13 mouse cellular contexts compared by ENCODE assay signal in the genomic region with DNA sequence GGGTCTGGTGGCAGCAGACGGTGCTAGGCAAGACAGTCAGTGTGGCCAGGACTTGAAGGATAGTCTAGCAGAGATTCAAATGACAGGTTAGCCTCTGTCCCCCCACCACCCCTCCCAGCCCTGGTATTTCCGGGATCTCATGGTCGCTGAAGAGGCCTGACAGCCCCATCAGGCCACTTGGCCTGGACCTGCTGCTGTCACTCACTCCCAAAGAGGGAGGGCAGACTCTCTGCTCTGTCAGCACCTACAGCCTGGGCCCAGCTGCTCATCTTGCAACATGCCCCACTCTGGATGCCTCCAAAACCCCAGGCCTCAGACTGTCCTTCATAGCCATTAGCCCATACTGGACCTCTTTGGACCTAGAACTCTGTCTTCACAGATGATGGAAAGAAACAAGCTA.
DNase-seq lines count a peak whose midpoint lies in the region; ATAC-seq lines count a peak whose summit lies in the region.
"Had no signal": no experiment of that assay in that cellular context is flagged by ENCODE, and none has a peak within 500 bp of the region (broad histone marks: within the 10 kb centered on the region; RNA-seq: fewer than 3 reads in every experiment).

No protein-coding gene starts in this region.

- 0 out of 2 replicates have a peak overlapping the region, but pooled peaks have one; percentile 23 for H3K27ac ChIP-seq in hindbrain, embryonic 10.5 days
- H3K27ac ChIP-seq in hindbrain, embryonic 11.5 days (ENCODE audit: low read depth, low read length): no peak overlapping the region
- peak overlapping the region; percentile 75 for H3K27ac ChIP-seq in embryonic facial prominence, embryonic 13.5 days
- H3K27ac ChIP-seq in heart, embryonic 13.5 days (replicated peaks): peak overlapping the region; percentile 59
- H3K27ac ChIP-seq in liver, embryonic 11.5 days (ENCODE audit: low read depth, low read length): no peak overlapping the region

- peaks cover 5% of the 10 kb centered on the region; the same call in 1 of the 2 replicates for H3K9me3 ChIP-seq in hindbrain, embryonic 10.5 days
- H3K9me3 ChIP-seq in hindbrain, embryonic 11.5 days (ENCODE audit: control insufficient read depth, low read length): no peaks in the 10 kb centered on the region
- peaks cover 6% of the 10 kb centered on the region; the same call in 1 of the 2 replicates for H3K9me3 ChIP-seq in embryonic facial prominence, embryonic 13.5 days
- peaks cover 6% of the 10 kb centered on the region; the same call in 1 of the 2 replicates for H3K9me3 ChIP-seq in heart, embryonic 13.5 days
- no peaks in the 10 kb centered on the region for H3K9me3 ChIP-seq in liver, embryonic 11.5 days (ENCODE audit: control insufficient read depth, low read length)

- H3K36me3 ChIP-seq in hindbrain, embryonic 10.5 days: no peaks in the 10 kb centered on the region
- H3K36me3 ChIP-seq in hindbrain, embryonic 11.5 days (ENCODE audit: control insufficient read depth, insufficient read depth, low read length): no peaks in the 10 kb centered on the region
- H3K36me3 ChIP-seq in embryonic facial prominence, embryonic 13.5 days: no peaks in the 10 kb centered on the region
- no peaks in the 10 kb centered on the region for H3K36me3 ChIP-seq in heart, embryonic 13.5 days
- H3K36me3 ChIP-seq in liver, embryonic 11.5 days (ENCODE audit: control insufficient read depth, insufficient read depth, low read length): no peaks in the 10 kb centered on the region

- no peak overlapping the region for H3K9ac ChIP-seq in hindbrain, embryonic 11.5 days (ENCODE audit: low read depth, low read length)
- no peak overlapping the region for H3K9ac ChIP-seq in embryonic facial prominence, embryonic 13.5 days
- H3K9ac ChIP-seq in heart, embryonic 13.5 days: no peak overlapping the region
- no peak overlapping the region for H3K9ac ChIP-seq in liver, embryonic 11.5 days (ENCODE audit: low read depth, low read length)

- no peak for DNase-seq in hindbrain, embryonic 10.5 days (ENCODE audit: low spot score)
- no peak for DNase-seq in hindbrain, embryonic 11.5 days (ENCODE audit: low spot score)
- DNase-seq in lung, postnatal 10 days: peak; percentile 69
- no peak for DNase-seq in liver, embryonic 11.5 days (ENCODE audit: low spot score)
- DNase-seq in cerebellum, adult 18-20 months: no peak
- DNase-seq: adrenal gland, postnatal 25 days; cerebellum, adult 11 months; left cerebral cortex, postnatal 4 days had no signal

- ATAC-seq in hindbrain, embryonic 11.5 days (ENCODE audit: low FRiP score): no peak
- ATAC-seq in embryonic facial prominence, embryonic 13.5 days (ENCODE audit: insufficient number of reproducible peaks, insufficient read depth, low FRiP score, low TSS enrichment, low read depth): no peak
- 0 out of 2 replicates have a peak, but pooled peaks have one; percentile 13 for ATAC-seq in heart, embryonic 13.5 days (ENCODE audit: extremely low read depth, insufficient number of reproducible peaks, low FRiP score, low TSS enrichment)
- ATAC-seq in liver, embryonic 11.5 days (replicated peaks; ENCODE audit: low FRiP score): no peak
- ATAC-seq in erythroid progenitor cell, adult 5-6 weeks (replicated peaks; ENCODE audit: low FRiP score, poor library complexity, severe bottlenecking): no peak
- ATAC-seq: Patski had no signal

- peaks cover 6% of the 10 kb centered on the region; the same call in 1 of the 2 replicates for H3K27me3 ChIP-seq in hindbrain, embryonic 10.5 days (ENCODE audit: insufficient read depth, poor library complexity, severe bottlenecking)
- H3K27me3 ChIP-seq in hindbrain, embryonic 11.5 days (ENCODE audit: control insufficient read depth, insufficient read depth, low read length): no peaks in the 10 kb centered on the region
- no peaks in the 10 kb centered on the region for H3K27me3 ChIP-seq in embryonic facial prominence, embryonic 13.5 days
- H3K27me3 ChIP-seq in heart, embryonic 13.5 days (replicated peaks): no peaks in the 10 kb centered on the region
- H3K27me3 ChIP-seq in liver, embryonic 11.5 days (replicated peaks; ENCODE audit: control insufficient read depth, insufficient read depth, low read length): no peaks in the 10 kb centered on the region; the same call in 1 of the 2 replicates
- H3K27me3 ChIP-seq: Patski had no signal

- WGBS in hindbrain, embryonic 10.5 days: 22% methylated on average over 3 of the region's 3 CpGs
- whole genome bisulfite sequencing in hindbrain, embryonic 11.5 days: 23% methylated on average over 3 of the region's 3 CpGs
- WGBS in embryonic facial prominence, embryonic 13.5 days: 23% methylated on average over 3 of the region's 3 CpGs
- WGBS in heart, embryonic 13.5 days: 17% methylated on average over 3 of the region's 3 CpGs
- 28% methylated on average over 3 of the region's 3 CpGs for WGBS in liver, embryonic 11.5 days

- no peak overlapping the region for H3K4me2 ChIP-seq in hindbrain, embryonic 11.5 days (replicated peaks; ENCODE audit: low read depth, low read length)
- H3K4me2 ChIP-seq in embryonic facial prominence, embryonic 13.5 days: no peak overlapping the region
- H3K4me2 ChIP-seq in heart, embryonic 13.5 days: no peak overlapping the region
- no peak overlapping the region for H3K4me2 ChIP-seq in liver, embryonic 11.5 days

- peaks cover 34% of the 10 kb centered on the region for H3K4me1 ChIP-seq in hindbrain, embryonic 10.5 days (replicated peaks)
- H3K4me1 ChIP-seq in hindbrain, embryonic 11.5 days (replicated peaks; ENCODE audit: control insufficient read depth, insufficient read depth, low read length): no peaks in the 10 kb centered on the region
- H3K4me1 ChIP-seq in embryonic facial prominence, embryonic 13.5 days: peaks cover 83% of the 10 kb centered on the region
- H3K4me1 ChIP-seq in heart, embryonic 13.5 days: peaks cover 48% of the 10 kb centered on the region
- H3K4me1 ChIP-seq in liver, embryonic 11.5 days (replicated peaks; ENCODE audit: control insufficient read depth, insufficient read depth, low read length): no peaks in the 10 kb centered on the region

- no peak overlapping the region for H3K4me3 ChIP-seq in hindbrain, embryonic 10.5 days
- H3K4me3 ChIP-seq in hindbrain, embryonic 11.5 days (ENCODE audit: low read depth, low read length): no peak overlapping the region
- H3K4me3 ChIP-seq in embryonic facial prominence, embryonic 13.5 days: no peak overlapping the region
- H3K4me3 ChIP-seq in heart, embryonic 13.5 days: no peak overlapping the region
- no peak overlapping the region for H3K4me3 ChIP-seq in liver, embryonic 11.5 days (ENCODE audit: low read depth, low read length)
- H3K4me3 ChIP-seq: megakaryocyte, embryonic 14.5 days had no signal

Comparison
In these comparisons a context has a peak if more than half of its experiments do, and no peak if none do; other contexts are left out.
1. H3K27ac ChIP-seq: peak in hindbrain, embryonic 10.5 days (single experiment), embryonic facial prominence, embryonic 13.5 days (single experiment) and heart, embryonic 13.5 days (single experiment); none in hindbrain, embryonic 11.5 days (single experiment) and liver, embryonic 11.5 days (single experiment).